Mouse (Mus musculus): ENCODE measurements around the gene Lce3b. TPM values are rescaled to one million over a fixed set of nuclear protein-coding genes. Genes with fewer than 3 reads are reported as not detected.

Gene Lce3b
- not detected in 2 replicates for polyA plus RNA-seq (2015; fragmentation: Nextera tagmentation; extraction: Ambion mirVana)

DNA sequence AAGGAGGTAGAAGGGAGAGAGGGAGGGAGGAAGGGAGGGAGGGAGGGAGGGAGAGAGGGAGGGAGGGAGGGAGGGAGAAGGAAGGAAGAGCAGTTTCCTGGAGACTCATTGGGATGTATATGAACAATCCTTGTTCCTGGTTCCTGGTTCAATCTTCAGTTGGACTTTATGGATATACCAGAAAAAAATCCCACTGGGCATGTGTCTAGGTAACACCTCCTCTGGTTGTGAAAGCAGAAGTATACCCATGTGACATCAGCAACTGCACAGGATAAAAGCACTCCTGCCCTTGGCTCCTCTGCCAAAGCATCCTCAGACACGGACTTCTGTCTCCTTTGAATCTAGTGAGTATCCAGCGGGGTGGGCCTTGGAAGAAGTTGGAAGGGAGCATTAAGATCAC, at the start of gene Lce3b:
TSS of gene Lce3b (plus strand) at position 301 of the 400 bp plus-strand sequence.
- 52% methylated on average over 2 of the region's 2 CpGs for WGBS (ENCODE audit: insufficient replicate concordance)
- no peak within 1 kb of the TSS for H3K27ac ChIP-seq (ENCODE audit: low read depth)
- no peak within 1 kb of the TSS for H3K4me2 ChIP-seq (ENCODE audit: low read depth, low read length)
- DNase-seq = no peak
- no peak within 1 kb of the TSS for H3K4me3 ChIP-seq (ENCODE audit: low read depth, low read length)
- no peak for ATAC-seq
- no peak within 1 kb of the TSS for H3K9ac ChIP-seq (replicated peaks)
- H3K4me1 ChIP-seq (ENCODE audit: insufficient read depth) = no peaks in the 10 kb centered on the region
- no peaks in the 10 kb centered on the region for H3K9me3 ChIP-seq (ENCODE audit: low read length)
- TF ChIP-seq EP300 (IDR thresholded peaks at IDR 0.05; ENCODE audit: low read depth) (no peak), CTCF (IDR thresholded peaks at IDR 0.05; ENCODE audit: low read depth) (no peak)
- H3K27me3 ChIP-seq (ENCODE audit: insufficient read depth, low read length) = no peaks in the 10 kb centered on the region
- no peaks in the 10 kb centered on the region for H3K36me3 ChIP-seq (replicated peaks; ENCODE audit: insufficient read depth, low read length)

DNA sequence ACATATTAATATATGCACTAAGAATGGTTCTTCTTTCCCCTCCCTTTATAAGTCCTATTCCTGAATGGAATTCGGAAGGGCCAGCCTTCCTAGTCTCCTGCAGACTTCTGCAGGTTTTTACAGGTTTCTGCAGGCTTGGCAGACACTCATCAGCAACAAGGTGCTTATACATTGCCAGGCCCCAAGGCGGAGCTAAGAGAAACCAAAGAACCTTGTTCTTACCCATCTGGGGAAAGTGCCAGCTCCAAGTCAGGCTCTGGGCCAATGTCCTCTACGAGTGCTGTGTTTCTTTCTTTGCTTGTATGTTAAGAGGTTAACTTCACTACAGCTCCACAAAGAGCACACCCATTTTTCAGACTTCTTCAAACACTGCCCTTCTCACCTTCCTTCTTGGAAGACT, 38.7 kb upstream of the Lce3b start:
- Histone ChIP-seq H3K4me3 (ENCODE audit: low read depth, low read length) (no peak overlapping the region), H3K27me3 (ENCODE audit: insufficient read depth, low read length) (no peaks in the 10 kb centered on the region), H3K4me1 (ENCODE audit: insufficient read depth) (no peaks in the 10 kb centered on the region), H3K36me3 (replicated peaks; ENCODE audit: insufficient read depth, low read length) (no peaks in the 10 kb centered on the region), H3K9me3 (ENCODE audit: low read length) (no peaks in the 10 kb centered on the region), H3K4me2 (ENCODE audit: low read depth, low read length) (no peak overlapping the region), H3K27ac (ENCODE audit: low read depth) (no peak overlapping the region), H3K9ac (replicated peaks) (no peak overlapping the region)
- DNase-seq = no peak
- TF ChIP-seq CTCF (IDR thresholded peaks at IDR 0.05; ENCODE audit: low read depth) (no peak), EP300 (IDR thresholded peaks at IDR 0.05; ENCODE audit: low read depth) (no peak)
- WGBS (ENCODE audit: insufficient replicate concordance) = 57% methylated on average over 3 of the region's 3 CpGs
- no peak for ATAC-seq

DNA sequence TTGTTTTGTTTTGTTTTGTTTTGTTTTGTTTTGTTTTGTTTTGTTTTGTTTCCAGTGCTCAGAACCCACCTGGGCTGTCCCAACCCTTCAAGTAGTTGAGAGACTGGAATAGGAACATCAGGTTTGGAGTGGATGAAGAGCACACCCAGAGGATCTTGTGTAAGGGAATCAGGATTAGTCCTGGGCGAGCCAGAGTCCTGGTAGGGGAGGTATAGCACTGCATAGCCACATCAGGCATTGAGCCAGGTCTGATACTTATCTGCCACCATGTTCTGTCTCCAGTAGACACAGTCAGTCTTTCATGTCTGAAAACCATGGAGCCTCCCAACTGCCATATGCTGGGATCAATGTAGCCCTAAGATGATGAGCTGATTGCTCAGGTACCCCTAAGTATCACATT, 38.3 kb upstream of the Lce3b start:
- TF ChIP-seq CTCF (IDR thresholded peaks at IDR 0.05; ENCODE audit: low read depth) (no peak), EP300 (IDR thresholded peaks at IDR 0.05; ENCODE audit: low read depth) (no peak)
- Histone ChIP-seq H3K9ac (replicated peaks) (no peak overlapping the region), H3K4me3 (ENCODE audit: low read depth, low read length) (no peak overlapping the region), H3K27ac (ENCODE audit: low read depth) (no peak overlapping the region), H3K4me1 (ENCODE audit: insufficient read depth) (no peaks in the 10 kb centered on the region), H3K4me2 (ENCODE audit: low read depth, low read length) (no peak overlapping the region), H3K9me3 (ENCODE audit: low read length) (no peaks in the 10 kb centered on the region), H3K27me3 (ENCODE audit: insufficient read depth, low read length) (no peaks in the 10 kb centered on the region), H3K36me3 (replicated peaks; ENCODE audit: insufficient read depth, low read length) (no peaks in the 10 kb centered on the region)
- DNase-seq (no peak), ATAC-seq (no peak)
- 42% methylated on average over 1 of the region's 1 CpGs for WGBS (ENCODE audit: insufficient replicate concordance)

DNA sequence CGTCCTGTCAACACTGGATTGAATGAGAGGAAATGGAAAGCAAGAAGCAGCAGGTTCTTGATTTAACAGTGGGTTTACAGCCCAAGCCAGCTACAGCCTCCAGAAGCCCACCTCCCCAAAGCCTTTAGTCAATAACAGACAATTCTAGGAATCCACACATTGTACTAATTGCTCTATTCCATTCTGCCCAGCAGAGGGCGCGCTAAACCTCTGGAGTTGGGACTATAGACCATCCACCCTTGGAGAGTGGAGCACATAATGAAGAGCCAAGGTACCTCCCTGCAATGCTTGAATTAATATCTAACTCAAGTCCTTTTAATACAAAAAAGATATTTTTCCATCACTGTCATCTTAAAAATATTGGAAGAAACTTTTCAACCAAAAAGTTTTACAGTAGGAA, 29.8 kb upstream of the Lce3b start:
- H3K4me1 ChIP-seq (ENCODE audit: insufficient read depth) = no peaks in the 10 kb centered on the region
- no peak overlapping the region for H3K4me3 ChIP-seq (ENCODE audit: low read depth, low read length)
- no peaks in the 10 kb centered on the region for H3K27me3 ChIP-seq (ENCODE audit: insufficient read depth, low read length)
- no peaks in the 10 kb centered on the region for H3K36me3 ChIP-seq (replicated peaks; ENCODE audit: insufficient read depth, low read length)
- WGBS (ENCODE audit: insufficient replicate concordance) = 23% methylated on average over 3 of the region's 3 CpGs
- no peak overlapping the region for H3K4me2 ChIP-seq (ENCODE audit: low read depth, low read length)
- H3K9me3 ChIP-seq (ENCODE audit: low read length) = no peaks in the 10 kb centered on the region
- TF ChIP-seq EP300 (IDR thresholded peaks at IDR 0.05; ENCODE audit: low read depth) (no peak), CTCF (IDR thresholded peaks at IDR 0.05; ENCODE audit: low read depth) (peak; percentile 68)
- no peak overlapping the region for H3K9ac ChIP-seq (replicated peaks)
- peak; percentile 29 for DNase-seq
- no peak overlapping the region for H3K27ac ChIP-seq (ENCODE audit: low read depth)
- no peak for ATAC-seq

DNA sequence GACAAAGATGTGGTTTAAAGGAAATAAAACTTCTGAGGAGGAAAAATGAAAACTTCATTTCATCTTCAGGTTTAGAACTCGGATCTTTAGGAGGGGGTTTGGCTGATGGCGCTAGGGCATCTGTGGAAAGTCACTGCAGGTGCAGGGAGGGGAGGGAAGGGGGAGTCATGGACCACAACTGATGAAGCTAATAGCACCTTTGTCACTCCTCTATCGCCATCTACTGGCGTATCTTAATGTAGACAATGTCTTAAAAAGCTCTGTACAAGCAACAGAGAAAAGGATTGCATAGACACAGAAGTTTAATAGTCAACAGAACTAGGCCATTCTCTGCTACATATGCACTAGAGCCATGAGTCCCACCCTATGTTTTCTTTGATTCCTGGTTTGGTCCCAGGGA, 29.1 kb upstream of the Lce3b start:
- Histone ChIP-seq H3K36me3 (replicated peaks; ENCODE audit: insufficient read depth, low read length) (no peaks in the 10 kb centered on the region), H3K4me1 (ENCODE audit: insufficient read depth) (no peaks in the 10 kb centered on the region), H3K27me3 (ENCODE audit: insufficient read depth, low read length) (no peaks in the 10 kb centered on the region), H3K27ac (ENCODE audit: low read depth) (no peak overlapping the region), H3K4me3 (ENCODE audit: low read depth, low read length) (no peak overlapping the region), H3K9me3 (ENCODE audit: low read length) (no peaks in the 10 kb centered on the region), H3K4me2 (ENCODE audit: low read depth, low read length) (no peak overlapping the region), H3K9ac (replicated peaks) (no peak overlapping the region)
- TF ChIP-seq CTCF (IDR thresholded peaks at IDR 0.05; ENCODE audit: low read depth) (peak; percentile 35), EP300 (IDR thresholded peaks at IDR 0.05; ENCODE audit: low read depth) (no peak)
- ATAC-seq (no peak), DNase-seq (no peak)
- WGBS (ENCODE audit: insufficient replicate concordance) = 26% methylated on average over 4 of the region's 4 CpGs

DNA sequence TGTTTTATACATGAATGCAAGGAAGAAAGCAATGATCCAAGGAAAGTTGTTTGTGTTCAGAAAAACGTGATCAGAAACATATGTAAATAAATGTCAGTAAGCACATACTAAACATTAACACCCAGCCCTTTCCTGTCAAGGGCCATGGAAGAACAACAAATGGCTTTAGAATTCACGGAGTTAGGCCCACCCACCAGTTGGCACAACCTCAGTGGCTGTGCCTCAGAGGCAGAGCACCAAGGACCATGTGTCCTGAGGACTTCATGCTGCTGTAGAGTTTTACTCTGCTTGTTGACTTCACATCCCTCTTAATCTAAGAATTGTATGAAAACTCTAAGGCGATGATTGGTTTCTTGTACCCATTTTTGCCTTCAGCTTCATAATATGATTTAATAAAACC, 27.6 kb upstream of the Lce3b start:
- no peak overlapping the region for H3K27ac ChIP-seq (ENCODE audit: low read depth)
- ATAC-seq = no peak
- H3K36me3 ChIP-seq (replicated peaks; ENCODE audit: insufficient read depth, low read length) = no peaks in the 10 kb centered on the region
- H3K9ac ChIP-seq (replicated peaks) = no peak overlapping the region
- WGBS (ENCODE audit: insufficient replicate concordance) = 47% methylated on average over 3 of the region's 3 CpGs
- H3K27me3 ChIP-seq (ENCODE audit: insufficient read depth, low read length) = no peaks in the 10 kb centered on the region
- no peak overlapping the region for H3K4me3 ChIP-seq (ENCODE audit: low read depth, low read length)
- H3K9me3 ChIP-seq (ENCODE audit: low read length) = no peaks in the 10 kb centered on the region
- no peaks in the 10 kb centered on the region for H3K4me1 ChIP-seq (ENCODE audit: insufficient read depth)
- TF ChIP-seq CTCF (IDR thresholded peaks at IDR 0.05; ENCODE audit: low read depth) = no peak
- TF ChIP-seq EP300 (IDR thresholded peaks at IDR 0.05; ENCODE audit: low read depth) = no peak
- DNase-seq = no peak
- no peak overlapping the region for H3K4me2 ChIP-seq (ENCODE audit: low read depth, low read length)

DNA sequence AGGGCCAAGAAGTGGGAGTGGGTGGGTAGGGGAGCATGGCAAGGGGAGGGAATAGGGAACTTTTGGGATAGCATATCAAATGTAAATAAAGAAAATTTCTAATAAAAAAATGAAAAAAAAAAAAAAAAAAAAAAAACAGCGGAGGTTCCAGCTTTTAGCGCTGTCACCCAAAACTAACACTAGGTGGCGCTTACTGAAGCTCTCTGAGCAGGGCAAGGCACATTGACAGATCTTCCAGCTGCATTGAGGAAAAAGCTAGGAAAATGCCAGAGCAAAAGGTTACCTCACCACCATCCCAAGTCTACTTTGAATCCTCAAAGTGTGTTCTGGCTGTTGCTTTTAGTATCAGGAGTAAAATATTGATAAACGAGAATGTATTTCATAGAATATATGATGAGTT, 25.2 kb upstream of the Lce3b start:
- DNase-seq = no peak
- TF ChIP-seq EP300 (IDR thresholded peaks at IDR 0.05; ENCODE audit: low read depth) (no peak), CTCF (IDR thresholded peaks at IDR 0.05; ENCODE audit: low read depth) (peak; percentile 58)

More for the DNA sequence above, 25.2 kb upstream of the Lce3b start:
- 25% methylated on average over 4 of the region's 4 CpGs for WGBS (ENCODE audit: insufficient replicate concordance)
- ATAC-seq = no peak
- no peak overlapping the region for H3K9ac ChIP-seq (replicated peaks)
- no peaks in the 10 kb centered on the region for H3K9me3 ChIP-seq (ENCODE audit: low read length)
- H3K4me1 ChIP-seq (ENCODE audit: insufficient read depth) = no peaks in the 10 kb centered on the region
- no peak overlapping the region for H3K4me2 ChIP-seq (ENCODE audit: low read depth, low read length)
- no peaks in the 10 kb centered on the region for H3K36me3 ChIP-seq (replicated peaks; ENCODE audit: insufficient read depth, low read length)
- no peaks in the 10 kb centered on the region for H3K27me3 ChIP-seq (ENCODE audit: insufficient read depth, low read length)
- no peak overlapping the region for H3K27ac ChIP-seq (ENCODE audit: low read depth)
- no peak overlapping the region for H3K4me3 ChIP-seq (ENCODE audit: low read depth, low read length)

Measured in liver, postnatal 0 days (tissue).